8 mouse cellular contexts compared by ENCODE assay signal in the genomic region with DNA sequence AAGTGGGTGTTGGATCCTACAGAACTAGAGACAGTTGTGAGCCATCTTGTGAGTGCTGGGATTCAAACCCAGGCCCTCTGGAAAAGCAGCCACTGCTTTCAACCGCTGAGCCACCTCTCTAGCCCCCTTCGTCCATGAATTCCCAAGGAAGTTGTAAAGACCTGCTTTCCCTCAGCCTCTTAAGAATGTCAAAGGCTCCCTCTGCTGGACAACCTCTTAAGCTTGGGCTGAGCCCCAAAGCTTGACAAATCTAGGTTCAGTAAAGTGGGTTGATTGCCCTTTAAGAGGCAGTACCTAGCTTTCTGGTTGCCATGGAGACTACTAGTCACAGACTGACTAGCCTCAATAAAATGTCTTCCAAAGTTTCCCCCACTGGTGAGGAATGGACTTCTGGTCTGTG. TPM values are rescaled to one million over a fixed set of nuclear protein-coding genes. Genes with fewer than 3 reads are reported as not detected.
A peak's percentile ranks its signal among the peaks of the same experiment; 100 is the strongest.
DNase-seq lines count a peak whose midpoint lies in the region; ATAC-seq lines count a peak whose summit lies in the region.

A gene (plus strand): TSS at position 297 of the 400 bp plus-strand sequence.

- no peak within 1 kb of the TSS for H3K27ac ChIP-seq in forebrain, embryonic 15.5 days (replicated peaks)
- no peak within 1 kb of the TSS for H3K27ac ChIP-seq in liver, embryonic 16.5 days (ENCODE audit: low read length)
- H3K27ac ChIP-seq in neural tube, embryonic 14.5 days (ENCODE audit: low read depth, low read length), result no peak within 1 kb of the TSS

- DNase-seq in Muller cell, postnatal 12 days (ENCODE audit: inconsistent ontology term), result peak; percentile 84
- peak; percentile 62 for DNase-seq in cerebellum, adult 11-12 months
- DNase-seq in heart, postnatal 25 days (ENCODE audit: low spot score), result peak; percentile 58
- peak; percentile 76 to 83 for DNase-seq in kidney, postnatal 4 days
- peak; percentile 80 for DNase-seq in thymus, postnatal 0 days (ENCODE audit: low spot score)

- no peak within 1 kb of the TSS for H3K4me3 ChIP-seq in forebrain, embryonic 15.5 days
- no peak within 1 kb of the TSS for H3K4me3 ChIP-seq in liver, embryonic 16.5 days (ENCODE audit: low read depth, low read length)
- H3K4me3 ChIP-seq in neural tube, embryonic 14.5 days (ENCODE audit: low read depth, low read length), result no peak within 1 kb of the TSS

- peaks cover 6% of the 10 kb centered on the region; the same call in 1 of the 2 replicates for H3K4me1 ChIP-seq in forebrain, embryonic 15.5 days
- H3K4me1 ChIP-seq in liver, embryonic 16.5 days (ENCODE audit: control insufficient read depth, low read depth, low read length), result no peaks in the 10 kb centered on the region; the same call in 1 of the 2 replicates
- no peaks in the 10 kb centered on the region for H3K4me1 ChIP-seq in neural tube, embryonic 14.5 days (ENCODE audit: control insufficient read depth, insufficient read depth, low read length)

- peak; percentile 82 for ATAC-seq in forebrain, embryonic 15.5 days (replicated peaks)
- ATAC-seq in liver, embryonic 16.5 days (ENCODE audit: low read depth), result 0 out of 2 replicates have a peak, but pooled peaks have one; percentile 9
- peak; percentile 81 for ATAC-seq in neural tube, embryonic 14.5 days (ENCODE audit: low read depth)

- no peak within 1 kb of the TSS for H3K4me2 ChIP-seq in forebrain, embryonic 15.5 days (replicated peaks)
- H3K4me2 ChIP-seq in liver, embryonic 16.5 days (ENCODE audit: low read depth, low read length), result no peak within 1 kb of the TSS
- no peak within 1 kb of the TSS for H3K4me2 ChIP-seq in neural tube, embryonic 14.5 days (ENCODE audit: low read depth, low read length)

- H3K9ac ChIP-seq in forebrain, embryonic 15.5 days (replicated peaks), result no peak within 1 kb of the TSS
- H3K9ac ChIP-seq in liver, embryonic 16.5 days (ENCODE audit: low read depth, low read length), result no peak within 1 kb of the TSS
- no peak within 1 kb of the TSS for H3K9ac ChIP-seq in neural tube, embryonic 14.5 days (replicated peaks; ENCODE audit: low read depth, low read length)

- H3K27me3 ChIP-seq in forebrain, embryonic 15.5 days, result no peaks in the 10 kb centered on the region
- no peaks in the 10 kb centered on the region for H3K27me3 ChIP-seq in liver, embryonic 16.5 days (ENCODE audit: control insufficient read depth, insufficient read depth, low read depth, low read length)
- H3K27me3 ChIP-seq in neural tube, embryonic 14.5 days (ENCODE audit: control insufficient read depth, insufficient read depth, low read length), result no peaks in the 10 kb centered on the region

- H3K36me3 ChIP-seq in forebrain, embryonic 15.5 days, result no peaks in the 10 kb centered on the region
- no peaks in the 10 kb centered on the region for H3K36me3 ChIP-seq in liver, embryonic 16.5 days (ENCODE audit: control insufficient read depth, insufficient read depth)
- H3K36me3 ChIP-seq in neural tube, embryonic 14.5 days (ENCODE audit: control insufficient read depth, insufficient read depth, low read length), result no peaks in the 10 kb centered on the region

- no peaks in the 10 kb centered on the region for H3K9me3 ChIP-seq in forebrain, embryonic 15.5 days
- no peaks in the 10 kb centered on the region for H3K9me3 ChIP-seq in liver, embryonic 16.5 days (replicated peaks; ENCODE audit: control insufficient read depth, low read length)
- no peaks in the 10 kb centered on the region for H3K9me3 ChIP-seq in neural tube, embryonic 14.5 days (ENCODE audit: control insufficient read depth, low read length)

- intact Hi-C loops in heart, postnatal 25 days (cut with DNase I), result loop anchor here (1.0 to 2.0 kb wide), 3 partner anchors 23 to 157 kb away; no protein-coding TSS in a partner anchor

- WGBS in forebrain, embryonic 15.5 days, result 2% methylated on average over 2 of the region's 2 CpGs
- WGBS in liver, embryonic 16.5 days (ENCODE audit: insufficient replicate concordance), result 0% methylated on average over 2 of the region's 2 CpGs
- WGBS in neural tube, embryonic 14.5 days, result 0% methylated on average over 2 of the region's 2 CpGs

RNA-seq across cellular contexts. Expression of the gene that starts here (rescaled TPM):
- 0.38 and 1.2 TPM in 2 replicates for polyA plus RNA-seq in forebrain, embryonic 15.5 days (2015; fragmentation: Nextera tagmentation; extraction: Ambion mirVana)
- total RNA-seq in heart, postnatal 25 days (2021), result under 1 TPM; 0.18 to 0.28 TPM
- polyA plus RNA-seq in liver, embryonic 16.5 days (2015; fragmentation: Nextera tagmentation; extraction: Ambion mirVana), result 0.05 and 0.08 TPM in 2 replicates
- 0.86 and 1.1 TPM in 2 replicates for polyA plus RNA-seq in neural tube, embryonic 14.5 days (2014; fragmentation: Nextera tagmentation; extraction: Ambion mirVana)
- polyA plus RNA-seq in thymus, postnatal 0 days (2015; fragmentation: Nextera tagmentation; extraction: Ambion mirVana), result 0.20 and 0.33 TPM in 2 replicates

Comparison
In these comparisons a context has a peak if more than half of its experiments do, and no peak if none do; other contexts are left out.
1. Peak in DNase-seq in heart, postnatal 25 days; RNA of the gene not detected or under 1 TPM.
2. Peak in ATAC-seq in liver, embryonic 16.5 days; RNA of the gene not detected or under 1 TPM.
3. Peak in DNase-seq in thymus, postnatal 0 days; RNA of the gene not detected or under 1 TPM.
4. ATAC-seq: peak in every context shown above with its lines; median percentile 82 in forebrain, embryonic 15.5 days; 81 in neural tube, embryonic 14.5 days; 9 in liver, embryonic 16.5 days.